Mouse (Mus musculus): ENCODE measurements around the gene Hsd17b2. TPM values are rescaled to one million over a fixed set of nuclear protein-coding genes. Genes with fewer than 3 reads are reported as not detected.
A peak's percentile ranks its signal among the peaks of the same experiment; 100 is the strongest.
"Not testable (repeated sequence)": the region's sequence is repeated elsewhere in the genome, so short reads cannot be mapped to it uniquely, and the experiment has no call there.

The Hsd17b2 gene
- polyA plus RNA-seq, 1 experiment from 2014 or later, result 5.0 TPM

GRCm38 (mm10) chr8:117730980-117731379 lies 29.3 kb downstream of the Hsd17b2 start:
- Histone ChIP-seq H3K9me3 (ENCODE audit: low read length) (no peaks in the 10 kb centered on the region), H3K4me3 (ENCODE audit: low read length) (no peak overlapping the region), H3K9ac (replicated peaks; ENCODE audit: low read length) (no peak overlapping the region), H3K27me3 (ENCODE audit: insufficient read depth, low read length) (no peaks in the 10 kb centered on the region), H3K27ac (ENCODE audit: low read length) (no peak overlapping the region), H3K4me1 (ENCODE audit: insufficient read depth, low read length) (no peaks in the 10 kb centered on the region), H3K36me3 (ENCODE audit: insufficient read depth, low read length) (no peaks in the 10 kb centered on the region), H3K4me2 (replicated peaks; ENCODE audit: low read depth, low read length) (no peak overlapping the region)
- ATAC-seq (ENCODE audit: low FRiP score, low TSS enrichment), result peak; percentile 35; the same call in 1 of the 2 replicates
- 61% methylated on average over 10 of the region's 10 CpGs for WGBS

GRCm38 (mm10) chr8:117736657-117737175 lies 35.0 kb downstream of the Hsd17b2 start:
- ATAC-seq (ENCODE audit: low FRiP score, low TSS enrichment), result no peak
- no peaks in the 10 kb centered on the region for H3K27me3 ChIP-seq (ENCODE audit: insufficient read depth, low read length)
- no peaks in the 10 kb centered on the region for H3K36me3 ChIP-seq (ENCODE audit: insufficient read depth, low read length)
- 76% methylated on average over 3 of the region's 3 CpGs for WGBS
- no peak overlapping the region for H3K4me3 ChIP-seq (ENCODE audit: low read length)
- no peaks in the 10 kb centered on the region for H3K4me1 ChIP-seq (ENCODE audit: insufficient read depth, low read length)
- no peak overlapping the region for H3K9ac ChIP-seq (replicated peaks; ENCODE audit: low read length)
- H3K27ac ChIP-seq (ENCODE audit: low read length), result no peak overlapping the region
- no peaks in the 10 kb centered on the region for H3K9me3 ChIP-seq (ENCODE audit: low read length)
- H3K4me2 ChIP-seq (replicated peaks; ENCODE audit: low read depth, low read length), result no peak overlapping the region

GRCm38 (mm10) chr8:117738206-117738605 lies 36.5 kb downstream of the Hsd17b2 start:
- not testable (repeated sequence) for H3K4me1 ChIP-seq (ENCODE audit: insufficient read depth, low read length)
- 88% methylated on average over 1 of the region's 1 CpGs for WGBS

GRCm38 (mm10) chr8:117740387-117740998 lies 38.8 kb downstream of the Hsd17b2 start:
- H3K4me2 ChIP-seq (replicated peaks; ENCODE audit: low read depth, low read length), result no peak overlapping the region
- no peak overlapping the region for H3K4me3 ChIP-seq (ENCODE audit: low read length)
- 82% methylated on average over 5 of the region's 5 CpGs for WGBS
- H3K4me1 ChIP-seq (ENCODE audit: insufficient read depth, low read length), result no peaks in the 10 kb centered on the region
- no peaks in the 10 kb centered on the region for H3K9me3 ChIP-seq (ENCODE audit: low read length)
- no peaks in the 10 kb centered on the region for H3K36me3 ChIP-seq (ENCODE audit: insufficient read depth, low read length)
- no peaks in the 10 kb centered on the region for H3K27me3 ChIP-seq (ENCODE audit: insufficient read depth, low read length)
- no peak for ATAC-seq (ENCODE audit: low FRiP score, low TSS enrichment)
- H3K27ac ChIP-seq (ENCODE audit: low read length), result no peak overlapping the region
- H3K9ac ChIP-seq (replicated peaks; ENCODE audit: low read length), result no peak overlapping the region

More at GRCm38 (mm10) chr8:117738206-117738605, 36.5 kb downstream of the Hsd17b2 start:
- H3K36me3 ChIP-seq (ENCODE audit: insufficient read depth, low read length); H3K4me3 ChIP-seq (ENCODE audit: low read length); H3K9ac ChIP-seq (replicated peaks; ENCODE audit: low read length); H3K27me3 ChIP-seq (ENCODE audit: insufficient read depth, low read length); H3K4me2 ChIP-seq (replicated peaks; ENCODE audit: low read depth, low read length); H3K9me3 ChIP-seq (ENCODE audit: low read length); ATAC-seq (ENCODE audit: low FRiP score, low TSS enrichment); H3K27ac ChIP-seq (ENCODE audit: low read length): not testable (repeated sequence)

- Histone ChIP-seq H3K27ac (ENCODE audit: low read length) (peak overlapping the region; percentile 44; the same call in 1 of the 2 replicates), H3K9ac (replicated peaks; ENCODE audit: low read length) (no peak overlapping the region), H3K4me3 (ENCODE audit: low read length) (no peak overlapping the region), H3K4me2 (replicated peaks; ENCODE audit: low read depth, low read length) (no peak overlapping the region), H3K9me3 (ENCODE audit: low read length) (no peaks in the 10 kb centered on the region), H3K36me3 (ENCODE audit: insufficient read depth, low read length) (no peaks in the 10 kb centered on the region), H3K27me3 (ENCODE audit: insufficient read depth, low read length) (no peaks in the 10 kb centered on the region), H3K4me1 (ENCODE audit: insufficient read depth, low read length) (0 out of 2 replicates have a peak, but pooled peaks cover 2% of the 10 kb centered on the region)
- 75% methylated on average over 15 of the region's 15 CpGs for WGBS
- peak; percentile 75 for ATAC-seq (ENCODE audit: low FRiP score, low TSS enrichment)
These were observed 40.8 kb downstream of the Hsd17b2 start for GRCm38 (mm10) chr8:117742431-117743012.

GRCm38 (mm10) chr8:117746651-117747050 lies 44.9 kb downstream of the Hsd17b2 start:
- WGBS, result 80% methylated on average over 5 of the region's 5 CpGs
- peak overlapping the region; percentile 17; the same call in 1 of the 2 replicates for H3K27ac ChIP-seq (ENCODE audit: low read length)
- no peaks in the 10 kb centered on the region for H3K36me3 ChIP-seq (ENCODE audit: insufficient read depth, low read length)
- H3K4me1 ChIP-seq (ENCODE audit: insufficient read depth, low read length), result 0 out of 2 replicates have a peak, but pooled peaks cover 2% of the 10 kb centered on the region
- H3K4me3 ChIP-seq (ENCODE audit: low read length), result no peak overlapping the region
- no peak overlapping the region for H3K9ac ChIP-seq (replicated peaks; ENCODE audit: low read length)
- ATAC-seq (ENCODE audit: low FRiP score, low TSS enrichment), result no peak
- no peaks in the 10 kb centered on the region for H3K9me3 ChIP-seq (ENCODE audit: low read length)
- H3K27me3 ChIP-seq (ENCODE audit: insufficient read depth, low read length), result no peaks in the 10 kb centered on the region
- no peak overlapping the region for H3K4me2 ChIP-seq (replicated peaks; ENCODE audit: low read depth, low read length)

- H3K4me2 ChIP-seq (replicated peaks; ENCODE audit: low read depth, low read length), result no peak overlapping the region
- H3K9me3 ChIP-seq (ENCODE audit: low read length), result no peaks in the 10 kb centered on the region
- H3K27me3 ChIP-seq (ENCODE audit: insufficient read depth, low read length), result no peaks in the 10 kb centered on the region
- no peak overlapping the region for H3K9ac ChIP-seq (replicated peaks; ENCODE audit: low read length)
- H3K4me3 ChIP-seq (ENCODE audit: low read length), result no peak overlapping the region
- WGBS, result 46% methylated on average over 2 of the region's 2 CpGs
- H3K27ac ChIP-seq (ENCODE audit: low read length), result peak overlapping the region; percentile 17; the same call in 1 of the 2 replicates
- no peaks in the 10 kb centered on the region for H3K36me3 ChIP-seq (ENCODE audit: insufficient read depth, low read length)
- H3K4me1 ChIP-seq (ENCODE audit: insufficient read depth, low read length), result 0 out of 2 replicates have a peak, but pooled peaks cover 2% of the 10 kb centered on the region
- no peak for ATAC-seq (ENCODE audit: low FRiP score, low TSS enrichment)
These were observed 45.7 kb downstream of the Hsd17b2 start for GRCm38 (mm10) chr8:117747428-117747827.

GRCm38 (mm10) chr8:117747886-117748730 lies 46.4 kb downstream of the Hsd17b2 start:
- Histone ChIP-seq H3K9ac (replicated peaks; ENCODE audit: low read length) (no peak overlapping the region), H3K27me3 (ENCODE audit: insufficient read depth, low read length) (no peaks in the 10 kb centered on the region), H3K4me1 (ENCODE audit: insufficient read depth, low read length) (0 out of 2 replicates have a peak, but pooled peaks cover 2% of the 10 kb centered on the region), H3K9me3 (ENCODE audit: low read length) (no peaks in the 10 kb centered on the region), H3K4me2 (replicated peaks; ENCODE audit: low read depth, low read length) (no peak overlapping the region), H3K27ac (ENCODE audit: low read length) (peak overlapping the region; percentile 71), H3K4me3 (ENCODE audit: low read length) (no peak overlapping the region), H3K36me3 (ENCODE audit: insufficient read depth, low read length) (no peaks in the 10 kb centered on the region)
- 66% methylated on average over 9 of the region's 9 CpGs for WGBS
- ATAC-seq (ENCODE audit: low FRiP score, low TSS enrichment), result peak; percentile 64

GRCm38 (mm10) chr8:117749436-117749835 lies 47.7 kb downstream of the Hsd17b2 start:
- no peak for ATAC-seq (ENCODE audit: low FRiP score, low TSS enrichment)
- no peaks in the 10 kb centered on the region for H3K36me3 ChIP-seq (ENCODE audit: insufficient read depth, low read length)
- no peaks in the 10 kb centered on the region for H3K27me3 ChIP-seq (ENCODE audit: insufficient read depth, low read length)
- no peak overlapping the region for H3K9ac ChIP-seq (replicated peaks; ENCODE audit: low read length)
- no peak overlapping the region for H3K4me3 ChIP-seq (ENCODE audit: low read length)
- 0 out of 2 replicates have a peak, but pooled peaks cover 2% of the 10 kb centered on the region for H3K4me1 ChIP-seq (ENCODE audit: insufficient read depth, low read length)
- no peak overlapping the region for H3K27ac ChIP-seq (ENCODE audit: low read length)
- no peaks in the 10 kb centered on the region for H3K9me3 ChIP-seq (ENCODE audit: low read length)
- H3K4me2 ChIP-seq (replicated peaks; ENCODE audit: low read depth, low read length), result no peak overlapping the region
- WGBS, result 51% methylated on average over 2 of the region's 2 CpGs
